Mouse (Mus musculus) thymus, adult 2 months (tissue): ENCODE results near the gene Prickle3. TPM values are rescaled to one million over a fixed set of nuclear protein-coding genes. Genes with fewer than 3 reads are reported as not detected.

Source experiments
- DNase-seq: peaks from one replicate; pipeline ENCODE4 v3.0.0; 2021
- H3K27ac ChIP-seq: fragments of 200-500 bp; 2 replicates; pipeline ENCODE4 v1.5.1; 2012; ENCODE audit warnings: low read length, control low read depth; ENCODE audit not compliant: control insufficient read depth, insufficient read depth
- H3K27me3 ChIP-seq: fragments of 200-500 bp; 2 replicates; pipeline ENCODE4 v1.6.1; 2012; ENCODE audit warnings: mild to moderate bottlenecking, low read length, moderate library complexity, mixed read lengths; ENCODE audit not compliant: control insufficient read depth, insufficient read depth
- H3K36me3 ChIP-seq: fragments of 200-500 bp; 2 replicates; pipeline ENCODE4 v1.6.1; 2012; ENCODE audit warnings: mild to moderate bottlenecking, low read length, moderate library complexity; ENCODE audit not compliant: control insufficient read depth, insufficient read depth
- H3K4me1 ChIP-seq: fragments of 200-500 bp; replicated peaks from 2 replicates; pipeline ENCODE4 v1.6.1; 2012; ENCODE audit warnings: low read length; ENCODE audit not compliant: control insufficient read depth, insufficient read depth
- H3K4me3 ChIP-seq: fragments of 200-500 bp; 2 replicates; pipeline ENCODE4 v1.5.1; 2012; ENCODE audit warnings: mild to moderate bottlenecking, low read length, control low read depth, moderate library complexity; ENCODE audit not compliant: control insufficient read depth, insufficient read depth
- CTCF ChIP-seq: fragments of 200-500 bp; IDR thresholded peaks from 2 replicates; pipeline ENCODE4 v1.5.1; 2012; ENCODE audit warnings: mild to moderate bottlenecking, control low read depth, low read length, moderate library complexity, borderline replicate concordance; ENCODE audit not compliant: control insufficient read depth, poor library complexity, insufficient read depth; ENCODE audit errors: extremely low read depth
- POLR2A ChIP-seq: fragments of 200-500 bp; IDR thresholded peaks from 2 replicates; pipeline ENCODE4 v1.6.1; 2012; ENCODE audit warnings: mild to moderate bottlenecking, low read length, control low read depth, moderate library complexity; ENCODE audit not compliant: control insufficient read depth, poor library complexity, insufficient read depth; ENCODE audit errors: extremely low read depth
- WGBS: fragments of 180-500 bp; shearing (Covaris S2); methylation state at CpG from one replicate; pipeline ENCODE4 v1.1.7; 2018; 5-methylcytosine and 5-hydroxymethylcytosine counted together
- polyA plus RNA-seq: library from polyadenylated mRNA; depleted of rRNA; stranded (reverse); fragments of >200 nt; gene quantifications from 2 replicates; pipeline ENCODE4 v1.2.3, GENCODE M21; 2012

The Prickle3 gene
- polyA plus RNA-seq, 1 experiment: 29.7 TPM

DNA sequence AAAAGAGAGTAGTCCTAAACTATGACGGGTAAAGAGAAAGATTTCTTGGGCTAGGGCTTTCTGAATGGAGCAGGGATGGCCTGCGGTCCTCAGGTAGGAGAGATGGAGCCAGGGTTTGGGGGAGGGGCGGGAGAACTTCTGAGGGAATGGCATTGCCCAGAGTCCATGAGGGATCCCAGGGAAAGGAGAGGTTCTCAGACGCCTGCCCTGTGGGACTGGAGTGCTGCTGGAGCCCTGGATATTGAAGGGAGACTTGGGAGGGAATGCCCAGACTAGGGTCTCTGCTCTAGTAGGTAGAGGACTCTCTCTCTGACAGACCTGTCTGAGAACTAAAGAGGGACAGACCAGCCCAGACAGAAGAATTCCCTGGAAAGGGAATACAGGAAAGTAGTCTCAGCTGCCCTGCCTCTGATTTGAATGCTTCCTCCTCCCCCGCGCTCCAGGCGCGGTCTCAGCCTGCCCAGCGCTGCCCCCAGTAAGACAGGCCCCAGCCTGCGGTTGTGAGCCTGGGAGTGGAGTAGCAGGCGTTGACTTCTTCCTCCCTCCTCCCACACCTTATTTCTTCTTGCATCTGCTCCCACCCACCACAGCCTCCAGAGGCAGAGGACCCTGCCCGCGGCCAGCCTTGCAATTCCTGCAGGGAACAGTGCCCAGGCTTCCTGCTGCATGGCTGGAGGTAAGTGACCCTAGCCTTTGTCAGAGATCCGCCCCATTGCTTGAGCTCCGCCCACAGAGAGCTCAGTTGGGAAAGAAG is 1.1 kb downstream of the Prickle3 start:
- H3K36me3 ChIP-seq: no peaks in the 10 kb centered on the region
- no peak for DNase-seq
- H3K4me3 ChIP-seq: peak overlapping the region; percentile 16
- H3K27ac ChIP-seq: no peak overlapping the region
- WGBS: 35% methylated on average over 12 of the region's 15 CpGs
- peaks cover 16% of the 10 kb centered on the region for H3K4me1 ChIP-seq
- TF ChIP-seq POLR2A (no peak), CTCF (no peak)
- no peaks in the 10 kb centered on the region for H3K27me3 ChIP-seq

- H3K36me3 ChIP-seq: no peaks in the 10 kb centered on the region
- no peak for DNase-seq
- TF ChIP-seq CTCF (no peak), POLR2A (no peak)
- no peaks in the 10 kb centered on the region for H3K27me3 ChIP-seq
- no peak overlapping the region for H3K27ac ChIP-seq
- 83% methylated on average over 11 of the region's 11 CpGs for WGBS
- H3K4me3 ChIP-seq: no peak overlapping the region
- peaks cover 11% of the 10 kb centered on the region for H3K4me1 ChIP-seq
Observed at GRCm38 (mm10) chrX:7658785-7659589, 1.9 kb downstream of the Prickle3 start.

DNA sequence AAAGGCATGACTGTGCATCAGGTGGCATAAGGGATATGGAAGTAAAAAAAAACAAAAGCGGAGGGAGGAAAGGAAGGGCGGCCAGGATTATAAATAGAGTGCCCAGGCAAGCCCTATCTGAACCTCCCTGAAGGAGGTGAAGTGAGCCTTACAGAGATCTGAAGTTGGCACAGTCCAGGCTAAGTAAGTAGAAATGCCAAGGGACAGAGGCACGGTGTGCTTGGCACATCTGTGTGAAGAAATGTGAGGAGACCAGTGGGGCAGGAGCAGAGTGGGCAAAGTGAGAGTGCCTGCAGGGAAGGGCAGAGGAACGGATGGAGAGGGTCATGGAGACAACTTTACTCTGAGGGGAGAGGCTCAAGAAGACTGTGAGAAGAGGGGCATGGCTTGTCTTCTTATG is 4.0 kb downstream of the Prickle3 start:
- TF ChIP-seq CTCF (no peak), POLR2A (no peak)
- Histone ChIP-seq H3K27ac (no peak overlapping the region), H3K27me3 (no peaks in the 10 kb centered on the region), H3K36me3 (no peaks in the 10 kb centered on the region), H3K4me3 (no peak overlapping the region), H3K4me1 (peaks cover 11% of the 10 kb centered on the region)
- WGBS: 92% methylated on average over 4 of the region's 4 CpGs
- DNase-seq: no peak

- TF ChIP-seq POLR2A (no peak), CTCF (no peak)
- Histone ChIP-seq H3K27me3 (no peaks in the 10 kb centered on the region), H3K4me1 (peaks cover 7% of the 10 kb centered on the region), H3K27ac (no peak overlapping the region), H3K4me3 (no peak overlapping the region), H3K36me3 (peaks cover 6% of the 10 kb centered on the region)
- WGBS: 86% methylated on average over 3 of the region's 3 CpGs
- DNase-seq: no peak
Observed at GRCm38 (mm10) chrX:7662936-7663335, 5.9 kb downstream of the Prickle3 start.

DNA sequence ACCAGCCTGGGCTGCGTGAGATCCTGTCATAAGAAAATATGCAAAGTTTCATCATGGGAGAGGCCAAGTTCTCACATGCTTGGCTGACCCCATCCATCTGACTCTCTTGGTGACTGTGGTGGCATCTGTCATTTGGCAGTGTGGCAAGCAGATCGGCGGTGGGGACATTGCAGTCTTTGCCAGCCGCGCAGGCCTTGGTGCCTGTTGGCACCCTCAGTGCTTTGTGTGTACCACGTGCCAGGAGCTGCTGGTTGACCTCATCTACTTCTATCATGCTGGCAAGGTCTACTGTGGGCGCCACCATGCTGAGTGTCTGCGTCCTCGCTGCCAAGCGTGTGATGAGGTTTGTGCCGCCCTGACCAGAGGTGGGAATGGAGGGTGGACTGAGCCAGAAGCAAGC is 7.7 kb downstream of the Prickle3 start:
- TF ChIP-seq CTCF (no peak), POLR2A (no peak)

DNA sequence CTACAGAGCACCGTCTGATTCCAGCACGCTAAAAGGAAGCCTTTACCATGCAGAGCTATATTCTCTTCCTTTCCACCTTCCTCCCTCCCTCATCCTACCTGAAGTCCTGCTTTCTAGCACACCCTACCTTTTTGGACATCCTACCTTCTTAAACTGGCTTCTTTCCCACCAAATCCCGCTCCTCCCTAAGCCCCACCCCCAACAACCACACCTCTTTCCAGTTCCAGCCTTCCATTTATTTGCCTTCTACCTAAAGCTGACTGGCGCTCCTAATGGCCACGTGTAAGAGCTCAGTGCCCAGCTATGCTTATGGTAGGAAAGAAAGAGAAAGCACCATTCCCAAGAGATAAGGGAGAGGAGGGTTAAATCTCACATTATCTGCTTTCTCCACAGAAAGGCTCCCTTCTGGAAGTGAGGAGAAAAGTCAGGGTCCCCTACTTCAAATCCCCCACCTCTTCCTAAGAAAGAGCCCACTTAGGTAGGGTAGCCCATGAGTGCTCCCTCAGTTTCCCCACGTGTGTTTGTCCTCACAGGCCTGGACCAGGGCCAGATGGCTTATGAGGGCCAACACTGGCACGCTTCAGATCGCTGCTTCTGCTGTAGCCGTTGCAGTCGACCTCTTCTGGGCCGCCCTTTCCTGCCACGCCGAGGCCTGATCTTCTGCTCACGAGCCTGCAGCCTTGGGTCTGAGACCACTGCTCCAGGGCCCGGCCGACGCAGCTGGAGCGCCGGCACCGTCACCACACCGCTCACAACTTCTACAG is 8.9 kb downstream of the Prickle3 start:
- no peaks in the 10 kb centered on the region for H3K27me3 ChIP-seq
- no peak overlapping the region for H3K27ac ChIP-seq
- H3K36me3 ChIP-seq: peaks cover 6% of the 10 kb centered on the region
- TF ChIP-seq CTCF: no peak
- TF ChIP-seq POLR2A: no peak
- no peak overlapping the region for H3K4me3 ChIP-seq
- H3K4me1 ChIP-seq: peaks cover 7% of the 10 kb centered on the region
- WGBS: 91% methylated on average over 19 of the region's 21 CpGs
- no peak for DNase-seq

More for the DNA sequence above, 7.7 kb downstream of the Prickle3 start:
- no peak overlapping the region for H3K27ac ChIP-seq
- no peaks in the 10 kb centered on the region; the same call in 1 of the 2 replicates for H3K4me1 ChIP-seq
- DNase-seq: no peak
- H3K27me3 ChIP-seq: no peaks in the 10 kb centered on the region
- peaks cover 6% of the 10 kb centered on the region for H3K36me3 ChIP-seq
- no peak overlapping the region for H3K4me3 ChIP-seq
- WGBS: 97% methylated on average over 11 of the region's 11 CpGs
